Mouse (Mus musculus): ENCODE results near the gene Cdc42. TPM values are rescaled to one million over a fixed set of nuclear protein-coding genes. Genes with fewer than 3 reads are reported as not detected.

Gene Cdc42
- polyA plus RNA-seq, 1 experiment from 2014 or later: 991 TPM

DNA sequence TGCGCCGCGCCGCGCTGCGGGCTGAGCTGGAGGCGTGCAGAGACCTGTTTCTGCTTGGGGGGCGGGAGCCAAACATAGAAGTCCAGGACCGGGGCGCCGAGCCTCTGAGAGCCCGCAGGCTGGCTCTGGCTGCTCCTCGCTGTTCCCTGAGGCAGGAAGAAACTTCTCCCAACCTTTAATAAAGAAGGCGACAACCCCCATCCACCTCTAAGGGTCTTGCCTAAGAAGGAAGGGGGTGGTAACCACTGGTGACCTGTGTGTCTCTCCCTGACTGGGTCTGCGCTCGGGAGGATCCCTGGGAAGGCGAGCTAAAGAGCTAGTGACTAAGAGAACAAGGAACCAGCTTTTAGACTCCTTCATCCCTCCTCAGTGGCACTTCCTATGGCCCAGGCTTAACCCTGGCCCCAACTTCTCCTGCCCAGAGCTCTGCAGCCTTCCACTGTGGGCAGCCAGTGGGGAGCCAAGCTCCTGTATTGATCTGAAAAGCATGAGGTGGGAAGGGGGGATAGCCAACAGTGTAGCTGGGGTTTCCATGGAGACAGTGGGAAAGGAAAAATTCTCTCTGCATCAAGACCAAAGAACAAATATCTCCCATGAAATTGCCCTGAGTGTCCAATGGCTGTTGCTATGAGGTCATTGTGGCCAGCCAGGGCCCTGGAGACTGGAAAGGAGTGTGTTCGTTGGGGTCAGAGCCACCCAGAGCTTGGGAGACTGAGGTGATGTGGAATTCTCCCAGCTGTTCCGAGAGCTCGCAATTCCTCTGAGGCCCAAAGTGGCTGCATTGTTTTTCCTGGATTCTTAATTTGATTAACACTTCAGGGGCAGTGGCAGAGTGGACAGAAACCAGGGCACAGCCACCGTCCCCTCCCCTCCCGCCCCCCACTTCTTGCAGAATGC, 79.1 kb downstream of the Cdc42 start:
- Histone ChIP-seq H3K4me2 (ENCODE audit: low read length) (peak overlapping the region; percentile 87), H3K36me3 (ENCODE audit: control insufficient read depth, insufficient read depth, low read length) (no peaks in the 10 kb centered on the region), H3K27me3 (ENCODE audit: control insufficient read depth, insufficient read depth, low read length) (peaks cover 54% of the 10 kb centered on the region), H3K9ac (replicated peaks; ENCODE audit: low read length) (peak overlapping the region; percentile 58; the same call in 1 of the 2 replicates), H3K9me3 (ENCODE audit: control insufficient read depth, low read length) (no peaks in the 10 kb centered on the region), H3K27ac (replicated peaks; ENCODE audit: low read depth, low read length) (0 out of 2 replicates have a peak overlapping the region, but pooled peaks have one; percentile 20), H3K4me1 (ENCODE audit: control insufficient read depth, insufficient read depth, low read length) (peaks cover 23% of the 10 kb centered on the region), H3K4me3 (replicated peaks; ENCODE audit: low read depth, low read length) (peak overlapping the region; percentile 44)
- DNase-seq (peak; percentile 72), ATAC-seq (ENCODE audit: low FRiP score, low TSS enrichment) (no peak)
- WGBS: under 1% methylated on average over 22 of the region's 22 CpGs

DNA sequence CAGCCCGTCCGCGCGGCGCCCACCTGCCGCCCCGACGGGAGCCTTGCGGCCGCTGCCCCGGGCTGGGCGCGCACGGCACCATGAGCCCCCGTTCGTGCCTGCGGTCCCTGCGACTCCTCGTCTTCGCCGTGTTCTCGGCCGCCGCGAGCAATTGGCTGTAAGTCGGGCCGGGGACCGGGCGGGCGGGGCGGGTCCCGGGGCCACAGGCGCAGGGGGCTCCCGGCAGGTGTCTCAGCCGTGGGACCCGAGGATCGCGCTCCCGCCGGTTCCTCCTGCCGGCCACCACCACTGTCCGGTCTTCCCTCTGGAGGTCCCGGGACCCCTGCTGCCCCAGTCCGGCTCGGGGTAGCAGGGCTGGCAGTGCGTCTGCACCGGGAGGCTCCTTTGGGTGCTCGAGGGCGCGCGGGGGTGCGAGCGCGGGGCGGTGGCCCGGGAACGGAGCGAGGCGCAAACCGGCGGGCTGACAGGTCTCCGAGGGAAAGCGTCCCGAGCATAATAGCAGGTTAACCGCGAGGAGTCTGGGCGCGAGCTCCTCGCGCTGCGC, 79.8 kb downstream of the Cdc42 start:
- peak overlapping the region; percentile 87 for H3K4me2 ChIP-seq (ENCODE audit: low read length)
- peak overlapping the region; percentile 44 for H3K4me3 ChIP-seq (replicated peaks; ENCODE audit: low read depth, low read length)
- peaks cover 19% of the 10 kb centered on the region for H3K4me1 ChIP-seq (ENCODE audit: control insufficient read depth, insufficient read depth, low read length)
- no peaks in the 10 kb centered on the region for H3K36me3 ChIP-seq (ENCODE audit: control insufficient read depth, insufficient read depth, low read length)
- H3K9ac ChIP-seq (replicated peaks; ENCODE audit: low read length): peak overlapping the region; percentile 58
- H3K27ac ChIP-seq (replicated peaks; ENCODE audit: low read depth, low read length): 0 out of 2 replicates have a peak overlapping the region, but pooled peaks have one; percentile 20
- under 1% methylated on average over 69 of the region's 71 CpGs for WGBS
- no peak for ATAC-seq (ENCODE audit: low FRiP score, low TSS enrichment)
- peaks cover 54% of the 10 kb centered on the region for H3K27me3 ChIP-seq (ENCODE audit: control insufficient read depth, insufficient read depth, low read length)
- no peaks in the 10 kb centered on the region for H3K9me3 ChIP-seq (ENCODE audit: control insufficient read depth, low read length)
- DNase-seq: peak; percentile 57

DNA sequence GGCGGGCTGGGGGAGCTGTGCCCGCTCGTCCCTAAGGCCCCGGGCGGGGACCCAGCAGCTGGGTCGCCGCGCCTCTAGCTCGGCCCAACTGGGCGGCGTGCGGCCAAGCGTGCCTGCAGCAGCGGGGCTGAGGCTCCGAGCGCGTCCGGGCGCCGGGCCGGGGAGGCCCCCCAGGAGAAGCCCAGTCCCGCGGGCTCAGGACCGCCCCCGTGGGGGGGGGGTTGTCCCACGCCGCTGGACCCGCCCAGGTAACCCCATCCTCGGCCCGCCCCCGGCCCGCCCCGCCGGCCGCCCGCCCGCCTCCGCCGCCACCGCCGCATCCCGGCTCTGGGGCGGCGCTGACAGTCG, 80.4 kb downstream of the Cdc42 start, which contains the start of gene Wnt4:
Gene Wnt4, plus strand, starts transcription at position 324 of the 348 bp plus-strand sequence.
- Histone ChIP-seq H3K27ac (replicated peaks; ENCODE audit: low read depth, low read length) (0 out of 2 replicates have a peak within 1 kb of the TSS, but pooled peaks have one; percentile 20), H3K9me3 (ENCODE audit: control insufficient read depth, low read length) (no peaks in the 10 kb centered on the region), H3K4me3 (replicated peaks; ENCODE audit: low read depth, low read length) (peak within 1 kb of the TSS; percentile 44), H3K9ac (replicated peaks; ENCODE audit: low read length) (peak within 1 kb of the TSS; percentile 58), H3K27me3 (ENCODE audit: control insufficient read depth, insufficient read depth, low read length) (peaks cover 54% of the 10 kb centered on the region), H3K4me2 (ENCODE audit: low read length) (peak within 1 kb of the TSS; percentile 87), H3K36me3 (ENCODE audit: control insufficient read depth, insufficient read depth, low read length) (no peaks in the 10 kb centered on the region), H3K4me1 (ENCODE audit: control insufficient read depth, insufficient read depth, low read length) (peaks cover 19% of the 10 kb centered on the region)
- ATAC-seq (ENCODE audit: low FRiP score, low TSS enrichment) (0 out of 2 replicates have a peak, but pooled peaks have one; percentile 53), DNase-seq (peak; percentile 73)
- WGBS: under 1% methylated on average over 37 of the region's 45 CpGs

DNA sequence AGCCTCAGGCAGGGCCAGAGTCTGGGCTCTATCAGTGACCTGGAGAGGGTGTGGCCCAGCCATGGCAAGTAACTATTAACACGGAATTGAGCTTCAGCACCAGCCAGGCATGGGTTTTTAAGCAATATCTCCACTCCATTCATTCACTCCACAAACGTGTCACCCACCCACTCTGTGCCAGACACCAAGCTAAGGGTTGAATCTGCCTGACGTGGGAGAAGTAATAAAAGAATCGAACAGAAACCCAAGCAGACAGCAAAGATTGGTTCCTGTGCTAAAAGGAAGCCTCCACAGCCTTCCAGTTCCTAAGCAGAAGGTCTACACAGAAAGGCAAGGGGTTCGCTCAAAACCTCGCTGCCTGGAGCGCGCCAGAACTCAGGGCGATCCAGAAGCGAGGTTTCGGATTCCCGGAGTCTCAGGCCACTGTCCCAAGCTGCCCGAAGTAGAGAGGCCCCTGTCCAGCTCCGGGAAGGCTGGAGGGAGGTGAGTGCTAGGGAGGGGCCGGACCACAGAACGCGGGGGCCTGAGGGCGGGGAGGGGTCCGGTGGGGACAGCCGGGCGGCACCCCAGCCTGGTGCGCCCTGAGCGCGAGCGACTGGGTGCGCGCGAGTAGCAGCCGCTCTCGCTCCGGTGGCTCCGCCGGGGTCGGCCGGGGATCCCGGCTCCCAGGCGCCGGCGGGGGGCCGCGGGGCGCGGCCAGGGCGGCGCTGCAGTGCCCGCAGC, 80.9 kb downstream of the Cdc42 start:
- H3K4me2 ChIP-seq (ENCODE audit: low read length): peak overlapping the region; percentile 87
- H3K4me3 ChIP-seq (replicated peaks; ENCODE audit: low read depth, low read length): peak overlapping the region; percentile 44
- WGBS: 2% methylated on average over 46 of the region's 46 CpGs
- peaks cover 19% of the 10 kb centered on the region for H3K4me1 ChIP-seq (ENCODE audit: control insufficient read depth, insufficient read depth, low read length)
- peaks cover 51% of the 10 kb centered on the region for H3K27me3 ChIP-seq (ENCODE audit: control insufficient read depth, insufficient read depth, low read length)
- ATAC-seq (ENCODE audit: low FRiP score, low TSS enrichment) (no peak), DNase-seq (no peak)
- H3K9me3 ChIP-seq (ENCODE audit: control insufficient read depth, low read length): no peaks in the 10 kb centered on the region
- no peak overlapping the region for H3K27ac ChIP-seq (replicated peaks; ENCODE audit: low read depth, low read length)
- H3K36me3 ChIP-seq (ENCODE audit: control insufficient read depth, insufficient read depth, low read length): no peaks in the 10 kb centered on the region
- H3K9ac ChIP-seq (replicated peaks; ENCODE audit: low read length): peak overlapping the region; percentile 58

DNA sequence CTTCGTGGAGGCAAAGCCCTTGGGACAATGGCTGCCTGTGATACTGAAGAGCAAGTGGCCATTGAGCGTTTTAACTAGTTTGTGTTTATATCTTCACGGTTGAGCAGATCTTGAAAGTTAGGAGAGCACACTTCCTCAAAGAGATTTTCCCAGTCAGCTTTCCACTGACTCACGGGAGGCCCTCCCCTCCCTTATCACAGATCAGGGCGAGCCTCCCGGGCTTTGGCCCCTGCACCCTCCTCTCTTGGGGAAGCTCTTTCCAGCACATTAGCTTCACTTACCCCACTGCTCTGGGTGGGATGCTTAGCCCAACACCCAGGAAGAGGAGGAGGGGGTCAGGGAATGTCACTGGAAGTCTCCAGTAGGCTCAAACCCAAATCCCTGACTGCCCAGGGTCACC, 83.2 kb downstream of the Cdc42 start:
- Histone ChIP-seq H3K4me1 (ENCODE audit: control insufficient read depth, insufficient read depth, low read length) (peaks cover 17% of the 10 kb centered on the region), H3K27ac (replicated peaks; ENCODE audit: low read depth, low read length) (no peak overlapping the region), H3K4me2 (ENCODE audit: low read length) (no peak overlapping the region), H3K9ac (replicated peaks; ENCODE audit: low read length) (no peak overlapping the region), H3K36me3 (ENCODE audit: control insufficient read depth, insufficient read depth, low read length) (no peaks in the 10 kb centered on the region), H3K9me3 (ENCODE audit: control insufficient read depth, low read length) (no peaks in the 10 kb centered on the region), H3K27me3 (ENCODE audit: control insufficient read depth, insufficient read depth, low read length) (peaks cover 32% of the 10 kb centered on the region), H3K4me3 (replicated peaks; ENCODE audit: low read depth, low read length) (no peak overlapping the region)
- DNase-seq (no peak), ATAC-seq (ENCODE audit: low FRiP score, low TSS enrichment) (no peak)
- 5% methylated on average over 6 of the region's 6 CpGs for WGBS

DNA sequence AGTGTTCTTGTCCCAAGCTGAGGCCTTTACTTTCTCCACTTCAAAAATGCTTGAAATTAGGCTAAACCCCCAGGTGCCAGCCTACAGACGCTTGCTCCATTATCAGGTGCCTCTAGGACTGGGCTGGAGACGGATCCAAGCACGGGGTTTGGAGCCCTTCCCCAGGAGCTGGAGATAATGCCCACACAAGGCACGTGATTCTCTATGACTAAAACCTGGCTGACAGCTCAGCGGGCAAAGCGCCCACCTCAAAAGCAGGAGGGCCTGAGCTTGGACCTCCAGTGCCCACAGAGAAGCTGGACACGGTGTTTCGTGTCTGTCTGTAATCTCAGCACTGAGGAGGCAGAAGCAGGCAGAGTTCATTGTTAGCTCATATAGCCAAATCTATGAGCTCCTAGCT, 85.7 kb downstream of the Cdc42 start:
- peaks cover 16% of the 10 kb centered on the region for H3K27me3 ChIP-seq (ENCODE audit: control insufficient read depth, insufficient read depth, low read length)
- H3K36me3 ChIP-seq (ENCODE audit: control insufficient read depth, insufficient read depth, low read length): no peaks in the 10 kb centered on the region
- no peak overlapping the region for H3K9ac ChIP-seq (replicated peaks; ENCODE audit: low read length)
- 77% methylated on average over 8 of the region's 8 CpGs for WGBS
- no peak overlapping the region for H3K4me2 ChIP-seq (ENCODE audit: low read length)
- no peak for ATAC-seq (ENCODE audit: low FRiP score, low TSS enrichment)
- H3K9me3 ChIP-seq (ENCODE audit: control insufficient read depth, low read length): no peaks in the 10 kb centered on the region
- H3K4me3 ChIP-seq (replicated peaks; ENCODE audit: low read depth, low read length): no peak overlapping the region
- no peak overlapping the region for H3K27ac ChIP-seq (replicated peaks; ENCODE audit: low read depth, low read length)
- no peak for DNase-seq
- no peaks in the 10 kb centered on the region for H3K4me1 ChIP-seq (ENCODE audit: control insufficient read depth, insufficient read depth, low read length)

Other genes starting within 250 kb of the Cdc42 start
- gene Wnt4, start 80.2 kb downstream of the Cdc42 start, polyA plus RNA-seq (2014; fragmentation: Nextera tagmentation; extraction: Ambion mirVana): 0.94 and 1.4 TPM in 2 replicates
- gene Cela3a, start 52.1 kb upstream of the Cdc42 start, polyA plus RNA-seq (2014; fragmentation: Nextera tagmentation; extraction: Ambion mirVana): not detected in 2 replicates
- not detected in 2 replicates for gene Cela3b, start 72.8 kb upstream of the Cdc42 start, polyA plus RNA-seq (2014; fragmentation: Nextera tagmentation; extraction: Ambion mirVana)
- not detected in 2 replicates for gene 1700013G24Rik, start 95.6 kb upstream of the Cdc42 start, polyA plus RNA-seq (2014; fragmentation: Nextera tagmentation; extraction: Ambion mirVana)
- 2.0 and 7.6 TPM in 2 replicates for gene Hspg2, start 111.0 kb upstream of the Cdc42 start, polyA plus RNA-seq (2014; fragmentation: Nextera tagmentation; extraction: Ambion mirVana)
- not detected in 2 replicates for gene Ldlrad2, start 216.8 kb upstream of the Cdc42 start, polyA plus RNA-seq (2014; fragmentation: Nextera tagmentation; extraction: Ambion mirVana)
- 66.5 and 76.8 TPM in 2 replicates for gene Usp48, start 236.0 kb upstream of the Cdc42 start, polyA plus RNA-seq (2014; fragmentation: Nextera tagmentation; extraction: Ambion mirVana)

Data from midbrain, embryonic 14.5 days (tissue).